Mouse (Mus musculus) neural tube, embryonic 15.5 days (tissue): ENCODE results near the gene Yipf6. TPM values are rescaled to one million over a fixed set of nuclear protein-coding genes. Genes with fewer than 3 reads are reported as not detected.
"Not testable (repeated sequence)": the region's sequence is repeated elsewhere in the genome, so short reads cannot be mapped to it uniquely, and the experiment has no call there.

ENCODE experiments used
- ATAC-seq: fragments of 200-750 bp; cut with Nextera tagmentation; 2 replicates; pipeline ENCODE4 v1.8.0; 2017; ENCODE audit warnings: mild to moderate bottlenecking, moderate TSS enrichment, moderate library complexity; ENCODE audit not compliant: low FRiP score
- H3K27ac ChIP-seq: fragments of 300-500 bp; sonication (generic); replicated peaks from 2 replicates; pipeline ENCODE4 v1.5.1; 2015; ENCODE audit warnings: mild to moderate bottlenecking, inconsistent platforms
- H3K27me3 ChIP-seq: fragments of 300-500 bp; sonication (generic); replicated peaks from 2 replicates; pipeline ENCODE4 v1.6.1; 2015; ENCODE audit warnings: inconsistent platforms
- H3K36me3 ChIP-seq: fragments of 300-500 bp; sonication (generic); 2 replicates; pipeline ENCODE4 v1.6.1; 2015; ENCODE audit warnings: inconsistent platforms
- H3K4me1 ChIP-seq: fragments of 300-500 bp; sonication (generic); 2 replicates; pipeline ENCODE4 v1.6.1; 2015; ENCODE audit warnings: inconsistent platforms
- H3K4me2 ChIP-seq: fragments of 300-500 bp; sonication (generic); 2 replicates; pipeline ENCODE4 v1.6.1; 2015; ENCODE audit warnings: inconsistent platforms, mild to moderate bottlenecking, moderate library complexity
- H3K4me3 ChIP-seq: fragments of 300-500 bp; sonication (generic); replicated peaks from 2 replicates; pipeline ENCODE4 v1.5.1; 2015; ENCODE audit warnings: mild to moderate bottlenecking, inconsistent platforms
- H3K9ac ChIP-seq: fragments of 300-500 bp; sonication (generic); replicated peaks from 2 replicates; pipeline ENCODE4 v1.6.1; 2015; ENCODE audit warnings: mild to moderate bottlenecking, inconsistent platforms
- H3K9me3 ChIP-seq: fragments of 300-500 bp; sonication (generic); replicated peaks from 2 replicates; pipeline ENCODE4 v1.6.1; 2016; ENCODE audit warnings: inconsistent platforms
- WGBS: fragments of 180-500 bp; shearing (Covaris S2); methylation state at CpG from one replicate; pipeline ENCODE4 v1.1.7; 2015; ENCODE audit warnings: mixed read lengths; 5-methylcytosine and 5-hydroxymethylcytosine counted together
- polyA plus RNA-seq: library from polyadenylated mRNA; unstranded; fragments of >200 nt; fragmentation: Nextera tagmentation; extraction: Ambion mirVana; gene quantifications from 2 replicates; pipeline ENCODE4 v1.2.1, GENCODE M21; 2015

Yipf6 gene
- polyA plus RNA-seq, 1 experiment from 2014 or later = 15.9 TPM

DNA sequence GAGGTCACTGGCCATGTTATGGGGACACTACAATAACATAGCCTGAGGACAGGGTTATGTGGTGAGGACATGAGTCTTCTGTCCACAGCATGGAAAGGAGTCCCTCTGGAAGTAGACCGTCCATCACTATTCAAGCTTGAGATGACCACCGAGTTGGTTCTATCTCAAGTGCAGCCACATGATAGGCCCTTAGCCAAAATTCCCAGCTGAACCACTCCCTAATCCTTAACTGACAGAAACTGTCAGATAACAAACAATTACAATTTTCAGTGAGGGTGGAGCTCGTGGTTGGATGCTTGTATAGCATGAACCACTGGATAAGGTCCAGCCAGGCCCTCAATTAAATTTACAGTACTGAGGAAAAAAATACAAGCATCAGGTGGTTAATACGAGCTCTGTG, 22.9 kb downstream of the Yipf6 start:
- Histone ChIP-seq H3K27ac (no peak overlapping the region), H3K4me3 (no peak overlapping the region), H3K4me1 (no peaks in the 10 kb centered on the region), H3K4me2 (no peak overlapping the region), H3K9ac (no peak overlapping the region), H3K9me3 (no peaks in the 10 kb centered on the region), H3K27me3 (no peaks in the 10 kb centered on the region; the same call in 1 of the 2 replicates), H3K36me3 (no peaks in the 10 kb centered on the region)
- ATAC-seq = no peak
- WGBS = 80% methylated on average over 4 of the region's 4 CpGs

DNA sequence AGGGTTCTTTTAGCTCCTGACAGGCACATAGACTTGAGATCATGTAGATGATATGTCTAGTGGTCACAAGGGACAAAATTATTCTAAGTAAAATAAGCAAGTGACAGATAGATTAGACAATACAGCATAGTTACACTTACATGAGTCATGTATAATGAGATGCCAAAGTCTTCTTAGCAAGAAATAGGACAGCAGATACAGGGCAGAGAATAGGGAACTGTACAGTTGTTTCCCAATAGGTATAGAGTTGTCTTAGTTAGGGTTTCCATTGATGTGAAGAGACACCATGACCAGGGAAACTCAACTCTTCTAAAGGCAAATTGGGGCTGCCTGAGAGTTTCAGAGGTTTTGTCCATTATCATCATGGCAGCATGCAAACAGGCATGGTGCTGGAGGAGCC, 27.6 kb downstream of the Yipf6 start:
- Histone ChIP-seq H3K4me3 (no peak overlapping the region), H3K4me2 (no peak overlapping the region), H3K9ac (no peak overlapping the region), H3K4me1 (no peaks in the 10 kb centered on the region), H3K36me3 (no peaks in the 10 kb centered on the region), H3K27ac (no peak overlapping the region), H3K9me3 (no peaks in the 10 kb centered on the region), H3K27me3 (no peaks in the 10 kb centered on the region)
- no peak for ATAC-seq

DNA sequence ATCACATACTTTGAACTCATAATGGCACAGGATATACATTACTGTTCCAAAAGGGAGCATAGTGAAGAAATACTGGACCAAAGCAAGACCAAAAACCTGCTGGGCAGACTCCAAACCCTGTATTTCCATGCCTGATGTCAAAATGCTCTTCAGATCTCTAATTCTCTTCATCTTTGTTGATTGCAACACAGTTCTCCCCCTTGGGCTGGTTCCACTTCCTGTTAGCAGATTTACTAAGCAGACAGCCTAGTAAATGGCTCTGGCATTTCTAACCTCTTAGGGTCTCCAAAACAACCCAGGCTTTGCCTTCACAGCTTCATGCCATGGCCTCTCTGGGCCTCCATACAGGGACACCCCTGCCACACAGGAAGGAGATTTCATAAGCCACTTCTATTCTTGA, 28.4 kb downstream of the Yipf6 start:
- Histone ChIP-seq H3K4me2 (no peak overlapping the region), H3K36me3 (no peaks in the 10 kb centered on the region), H3K9me3 (no peaks in the 10 kb centered on the region), H3K27ac (no peak overlapping the region), H3K4me1 (no peaks in the 10 kb centered on the region), H3K4me3 (no peak overlapping the region), H3K27me3 (no peaks in the 10 kb centered on the region), H3K9ac (no peak overlapping the region)
- no peak for ATAC-seq

DNA sequence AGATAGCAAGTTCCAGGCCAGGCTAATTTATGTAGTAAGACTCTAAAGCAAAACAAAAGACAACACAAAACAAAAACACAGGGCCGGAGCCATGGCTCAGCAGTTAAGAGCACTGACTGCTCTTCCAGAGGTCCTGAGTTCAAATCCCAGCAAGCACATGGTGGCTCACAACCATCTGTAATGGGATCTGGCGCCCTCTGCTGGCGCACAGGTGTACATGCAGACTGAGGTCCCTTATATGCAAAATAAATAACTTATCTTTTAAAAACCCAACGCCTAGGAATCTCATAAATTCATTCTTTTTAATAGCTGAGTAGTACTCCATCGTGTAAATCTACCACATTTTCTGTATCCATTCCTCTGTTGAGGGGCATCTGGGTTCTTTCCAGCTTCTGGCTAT, 50.5 kb downstream of the Yipf6 start:
- not testable (repeated sequence) for H3K4me3 ChIP-seq, H3K27ac ChIP-seq, H3K9me3 ChIP-seq, H3K36me3 ChIP-seq, H3K4me2 ChIP-seq, ATAC-seq, H3K9ac ChIP-seq, H3K27me3 ChIP-seq, H3K4me1 ChIP-seq
- 58% methylated on average over 5 of the region's 5 CpGs for WGBS

DNA sequence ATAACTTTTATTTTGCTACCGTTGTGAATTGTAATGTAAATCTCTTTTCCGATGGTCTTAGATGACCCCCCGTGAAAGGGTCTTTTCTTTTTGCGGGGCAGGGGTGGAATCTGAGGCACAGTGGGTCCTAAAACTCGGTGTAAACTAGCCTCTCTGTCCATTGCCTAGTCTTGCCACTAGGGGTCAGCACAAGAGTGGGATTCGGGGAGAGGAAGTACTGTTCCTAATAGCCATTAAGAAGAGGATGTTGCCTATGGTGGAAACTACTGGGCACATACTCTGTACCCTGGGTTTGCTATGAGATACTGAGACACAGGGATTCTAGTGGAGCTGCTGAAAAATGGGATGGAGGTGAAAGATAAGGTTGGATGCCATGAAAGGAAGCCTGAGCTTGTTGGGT, 53.5 kb downstream of the Yipf6 start:
- Histone ChIP-seq H3K9me3 (no peaks in the 10 kb centered on the region), H3K36me3 (no peaks in the 10 kb centered on the region), H3K27ac (no peak overlapping the region), H3K4me1 (no peaks in the 10 kb centered on the region), H3K4me3 (no peak overlapping the region), H3K27me3 (no peaks in the 10 kb centered on the region; the same call in 1 of the 2 replicates), H3K9ac (no peak overlapping the region), H3K4me2 (no peak overlapping the region)
- no peak for ATAC-seq
- 33% methylated on average over 6 of the region's 6 CpGs for WGBS

Other genes with a start within 250 kb of the Yipf6 start
- 40.3 and 45.0 TPM in 2 replicates for gene Ophn1, start 45.3 kb upstream of the Yipf6 start, polyA plus RNA-seq
- 3.8 and 5.0 TPM in 2 replicates for gene Stard8, start 66.9 kb downstream of the Yipf6 start, polyA plus RNA-seq
- gene Efnb1, start 199.8 kb downstream of the Yipf6 start, polyA plus RNA-seq = 19.3 and 19.4 TPM in 2 replicates